Mouse (Mus musculus) T-helper 17 cell (primary cell): ENCODE data around the gene Mpig6b.

Source experiments
- in situ Hi-C, 2 experiments: fragments of 300-600 bp; cut with MboI, MseI; formaldehyde crosslinking; loops; 1 replicate in 1 of 2; 2 replicates in 1 of 2; pipeline ENCODE4 v1.15.1; 2025; ENCODE audit warnings: high pct_unique_total_duplicates in 2 of 2

The Mpig6b gene

GRCm38 (mm10) chr17:35088151-35088550 is 22.2 kb upstream of the Mpig6b start:
- in situ Hi-C loops: no loop called here

- in situ Hi-C loops: no loop called here
Observed at GRCm38 (mm10) chr17:35085208-35085865, 19.4 kb upstream of the Mpig6b start, which contains the start of gene Ly6g6f. TSS of gene Ly6g6f (minus strand) at chr17:35085610.

GRCm38 (mm10) chr17:35083929-35084497 is 18.0 kb upstream of the Mpig6b start:
- in situ Hi-C loops: no loop called here

GRCm38 (mm10) chr17:35082841-35083576 is 17.0 kb upstream of the Mpig6b start:
- in situ Hi-C loops: no loop called here

GRCm38 (mm10) chr17:35080710-35081109 is 14.7 kb upstream of the Mpig6b start:
- in situ Hi-C loops: no loop called here

GRCm38 (mm10) chr17:35080248-35080647 is 14.3 kb upstream of the Mpig6b start:
- in situ Hi-C loops: no loop called here

GRCm38 (mm10) chr17:35079778-35080177 is 13.8 kb upstream of the Mpig6b start:
- in situ Hi-C loops: no loop called here

GRCm38 (mm10) chr17:35077786-35078233 is 11.8 kb upstream of the Mpig6b start, which contains the start of gene Ly6g6d:
TSS of gene Ly6g6d (minus strand) at chr17:35078065.
- in situ Hi-C loops: no loop called here

GRCm38 (mm10) chr17:35077285-35077684 is 11.3 kb upstream of the Mpig6b start:
- in situ Hi-C loops: no loop called here

GRCm38 (mm10) chr17:35076507-35077176 is 10.7 kb upstream of the Mpig6b start, which contains the start of gene Ly6g6e:
TSS of gene Ly6g6e (plus strand) at chr17:35076902.
- in situ Hi-C loops: no loop called here

GRCm38 (mm10) chr17:35074097-35074496 is 8.1 kb upstream of the Mpig6b start:
- in situ Hi-C loops: no loop called here

- in situ Hi-C loops: no loop called here
Observed at GRCm38 (mm10) chr17:35071454-35071853, 5.5 kb upstream of the Mpig6b start.

- in situ Hi-C loops: no loop called here
Observed at GRCm38 (mm10) chr17:35070556-35071229, 4.7 kb upstream of the Mpig6b start.

- in situ Hi-C loops: no loop called here
Observed at GRCm38 (mm10) chr17:35068213-35068914, 2.4 kb upstream of the Mpig6b start.

- in situ Hi-C loops: loop anchor here (5.0 kb wide), 1 partner anchor 43 kb away; no protein-coding TSS in a partner anchor
Observed at GRCm38 (mm10) chr17:35064951-35065947, 735 bp downstream of the Mpig6b start, which contains the start of gene Ly6g6c. TSS of gene Ly6g6c (plus strand) at chr17:35065388.

- in situ Hi-C loops: loop anchor here (5.0 kb wide), 1 partner anchor 42 kb away; no protein-coding TSS in a partner anchor
Observed at GRCm38 (mm10) chr17:35064378-35064877, 1.6 kb downstream of the Mpig6b start.

- in situ Hi-C loops: loop anchor here (5.0 kb wide), 1 partner anchor 41 kb away; no protein-coding TSS in a partner anchor
Observed at GRCm38 (mm10) chr17:35063466-35063865, 2.5 kb downstream of the Mpig6b start.

- in situ Hi-C loops: loop anchor here (5.0 kb wide), 1 partner anchor 39 kb away; no protein-coding TSS in a partner anchor
Observed at GRCm38 (mm10) chr17:35061299-35061698, 4.7 kb downstream of the Mpig6b start.
